Mouse (Mus musculus) G1E (cell line): ENCODE measurements around the gene Gm13539.

Source experiments
- CTCF ChIP-seq: IDR thresholded peaks from 2 replicates; pipeline ENCODE4 v1.5.1; 2012; ENCODE audit warnings: low read depth, low read length, inconsistent platforms, mixed read lengths
- TAL1 ChIP-seq: conservative IDR thresholded peaks from 2 replicates; pipeline ENCODE4 v1.6.1; 2012; ENCODE audit warnings: low read depth, low read length, inconsistent platforms, mixed read lengths

- no peak for TF ChIP-seq CTCF
- no peak for TF ChIP-seq TAL1
Measured at GRCm38 (mm10) chr2:25767764-25768163, 14.3 kb upstream of the Gm13539 start.
